Mouse (Mus musculus) thymus, postnatal 25 days (tissue): ENCODE measurements around the gene Nup107.
"Not testable (repeated sequence)": the region's sequence is repeated elsewhere in the genome, so short reads cannot be mapped to it uniquely, and the experiment has no call there.

Experiments used
- DNase-seq: peaks from one replicate; pipeline ENCODE4 v3.0.0; 2022

Nup107 gene

DNA sequence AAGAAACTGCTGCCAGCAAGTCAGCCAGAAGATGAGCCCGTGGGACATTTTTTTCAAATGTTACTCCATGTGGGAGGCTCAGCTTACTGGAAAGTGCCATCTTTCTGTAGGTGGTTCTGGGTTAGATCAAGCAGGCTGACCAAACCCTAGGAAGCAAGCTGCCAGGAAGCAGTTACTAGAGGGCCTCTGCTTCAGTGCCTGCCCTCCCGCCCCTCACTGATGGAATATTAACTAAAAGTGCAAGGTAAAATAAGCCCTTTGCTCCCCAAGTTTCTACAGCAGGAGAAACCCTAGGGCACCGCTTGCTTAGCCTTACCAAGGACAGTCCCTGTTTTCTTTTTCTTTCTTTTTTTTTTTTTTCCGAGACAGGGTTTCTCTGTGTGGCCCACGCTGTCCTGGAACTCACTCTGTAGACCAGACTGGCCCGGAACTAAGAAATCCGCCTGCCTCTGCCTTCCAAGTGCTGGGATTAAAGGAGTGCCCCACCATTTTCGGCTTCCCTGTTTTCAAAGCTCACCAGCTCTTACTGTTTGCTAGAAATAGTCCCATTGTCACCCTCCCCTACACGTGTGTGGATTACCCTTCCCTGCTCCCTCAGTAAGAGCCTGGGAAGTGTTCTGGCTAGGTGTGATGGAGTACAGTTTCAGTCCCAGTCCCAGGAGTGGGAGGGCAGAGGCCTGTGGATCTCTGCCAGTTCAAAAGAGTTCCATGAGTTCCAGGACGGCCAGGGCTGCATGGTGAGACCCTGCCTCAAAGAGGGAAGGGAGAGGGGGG, 44.0 kb downstream of the Nup107 start:
- DNase-seq: no peak

DNA sequence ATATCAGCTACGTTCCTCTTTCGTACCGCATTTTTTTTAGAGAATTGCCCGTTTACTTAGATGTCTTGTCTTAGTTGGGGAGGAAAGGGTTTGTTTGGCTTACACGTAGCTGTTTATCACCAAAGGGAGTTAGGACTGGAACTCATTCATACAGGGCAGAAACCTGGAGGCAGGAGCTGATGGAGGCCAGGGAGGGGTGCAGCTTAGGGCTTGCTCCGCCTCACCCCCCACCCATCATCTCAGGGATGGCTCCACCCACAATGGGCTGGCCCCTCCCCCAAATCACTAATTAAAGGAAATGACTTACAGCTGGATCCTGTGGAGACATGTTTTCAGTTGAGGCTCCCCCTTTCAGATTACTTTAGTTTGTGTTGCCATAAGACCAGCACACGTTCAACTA, 44.8 kb downstream of the Nup107 start:
- no peak for DNase-seq

DNA sequence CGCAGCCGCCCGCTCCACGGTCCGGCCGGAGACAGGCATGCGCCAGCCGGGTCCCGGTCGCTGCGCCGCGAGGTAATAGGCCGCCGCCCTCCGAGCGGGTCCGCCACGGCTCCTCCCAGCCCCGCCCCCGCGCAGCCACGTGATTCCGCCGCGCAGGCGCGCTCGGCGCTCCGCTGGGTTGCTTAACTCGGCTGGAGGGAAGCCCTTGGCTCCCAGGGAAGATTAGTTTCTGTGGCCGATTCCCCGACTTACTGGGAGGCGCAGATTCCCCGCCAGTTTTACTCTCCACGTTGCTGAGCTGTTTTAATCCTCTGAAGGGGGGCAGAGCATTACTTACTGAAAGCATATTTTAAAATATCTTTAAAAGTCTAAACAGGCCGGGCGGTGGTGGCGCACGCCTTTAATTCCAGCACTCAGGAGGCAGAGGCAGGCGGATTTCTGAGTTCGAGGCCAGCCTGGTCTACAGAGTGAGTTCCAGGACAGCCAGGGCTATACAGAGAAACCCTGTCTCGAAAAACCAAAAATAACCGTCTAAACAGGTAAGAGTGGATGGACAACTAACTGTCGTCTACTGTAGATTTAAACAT, 46.1 kb downstream of the Nup107 start, which contains the start of gene Slc35e3:
Gene Slc35e3 (minus strand): TSS at position 69 of the 587 bp plus-strand sequence.
- peak; percentile 98 for DNase-seq

GRCm38 (mm10) chr10:117745570-117746296, 46.8 kb downstream of the Nup107 start:
- DNase-seq: peak; percentile 29

DNA sequence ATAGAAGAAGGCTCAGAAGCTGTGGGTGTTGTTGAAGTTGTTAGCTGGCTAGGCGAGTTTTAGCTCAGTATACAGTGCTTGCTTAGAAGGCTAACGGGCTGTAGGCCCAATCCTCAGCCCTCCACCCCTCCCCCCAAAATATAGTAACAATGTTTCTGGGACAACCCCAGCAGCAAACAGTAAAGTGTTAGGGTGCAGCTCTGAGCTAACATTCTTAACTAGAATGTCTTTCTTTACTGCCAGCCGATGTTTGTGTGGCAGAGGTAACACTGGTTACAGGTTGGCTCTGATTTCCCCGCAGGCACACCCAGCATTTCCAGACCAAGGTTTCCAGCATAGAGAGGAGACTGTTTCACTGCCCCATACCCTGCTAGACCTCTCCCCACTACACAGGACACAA, 48.6 kb downstream of the Nup107 start:
- DNase-seq: no peak

DNA sequence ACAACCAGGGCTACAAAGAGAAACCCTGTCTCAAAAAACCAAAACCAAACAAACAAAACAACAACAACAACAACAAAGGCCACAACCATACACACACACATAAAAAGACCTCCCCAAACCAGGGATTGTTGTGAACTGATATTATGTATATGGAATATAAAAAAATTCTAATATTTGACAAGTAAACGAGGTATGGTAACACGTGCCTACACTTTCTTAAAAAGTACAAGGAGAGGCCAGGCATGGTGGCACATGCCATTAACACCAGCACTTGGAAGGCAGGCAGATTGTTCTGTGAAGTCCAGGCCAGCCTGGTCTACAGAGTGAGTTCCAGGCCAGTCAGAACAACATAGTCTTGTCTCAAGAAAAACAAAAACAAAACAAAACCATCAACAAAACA, 49.3 kb downstream of the Nup107 start:
- DNase-seq: no peak

- no peak for DNase-seq
Observed at GRCm38 (mm10) chr10:117742618-117743017, 49.9 kb downstream of the Nup107 start.

DNA sequence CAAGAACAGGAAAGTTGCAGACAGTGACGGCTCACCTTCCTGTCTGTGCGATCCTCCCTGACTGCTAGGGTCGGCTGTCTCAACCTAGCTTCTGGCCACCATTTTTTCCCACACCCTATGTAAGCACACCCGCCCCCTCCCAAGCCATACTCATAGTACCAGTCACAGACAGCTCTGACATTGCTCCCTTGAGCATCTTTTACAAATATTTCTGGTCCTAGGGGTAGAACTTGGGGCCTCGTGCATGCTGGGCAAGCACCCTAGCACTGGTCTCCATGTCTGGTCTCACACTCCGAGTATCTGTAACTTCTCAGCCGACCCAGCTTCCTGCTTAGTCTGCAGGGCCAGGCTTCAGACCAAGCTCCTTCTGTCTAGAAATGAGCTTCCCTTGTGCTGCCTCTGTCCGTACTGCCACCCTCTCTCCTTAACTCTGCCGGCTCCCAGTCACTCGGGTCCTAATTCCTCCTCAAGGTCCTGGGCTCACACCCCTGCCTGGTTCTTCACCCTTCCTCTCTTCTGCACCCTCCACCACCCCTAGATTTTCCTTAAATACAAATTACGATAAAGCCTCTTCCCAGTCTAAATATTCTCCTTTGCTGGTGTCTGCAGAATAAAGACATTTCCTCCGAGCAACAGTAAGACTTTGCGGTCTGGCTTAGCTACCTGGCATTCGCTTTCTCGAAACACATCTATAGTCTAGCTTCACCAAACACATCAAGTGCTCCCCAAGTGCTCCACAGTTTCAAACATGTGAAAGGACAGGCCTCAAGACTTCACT, 50.6 kb downstream of the Nup107 start:
- DNase-seq: no peak

GRCm38 (mm10) chr10:117740921-117741320, 51.6 kb downstream of the Nup107 start:
- DNase-seq: no peak

- DNase-seq: no peak
Observed at GRCm38 (mm10) chr10:117740171-117740570, 52.3 kb downstream of the Nup107 start.

GRCm38 (mm10) chr10:117739648-117739948, 52.9 kb downstream of the Nup107 start:
- DNase-seq: no peak

- no peak for DNase-seq
Observed at GRCm38 (mm10) chr10:117738928-117739647, 53.4 kb downstream of the Nup107 start.

- no peak for DNase-seq
Observed at GRCm38 (mm10) chr10:117738140-117738921, 54.2 kb downstream of the Nup107 start.

DNA sequence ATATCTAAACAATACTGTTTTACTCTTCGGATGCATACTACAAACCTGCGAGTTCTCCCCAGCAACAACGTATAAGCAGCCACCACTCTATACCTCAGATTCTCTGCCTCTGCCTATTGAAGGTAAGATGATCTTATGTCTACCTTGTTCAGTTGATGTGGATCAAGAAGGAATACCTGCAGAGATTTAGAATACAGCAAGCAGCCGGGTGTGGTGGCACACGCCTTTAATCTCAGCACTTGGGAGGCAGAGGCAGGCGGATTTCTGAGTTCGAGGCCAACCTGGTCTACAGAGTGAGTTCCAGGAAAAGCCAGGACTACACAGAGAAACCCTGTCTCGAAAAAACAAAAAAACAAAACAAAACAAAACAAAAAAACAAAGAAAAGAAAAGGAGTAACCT, 55.0 kb downstream of the Nup107 start:
- not testable (repeated sequence) for DNase-seq

GRCm38 (mm10) chr10:117737075-117737474, 55.4 kb downstream of the Nup107 start:
- DNase-seq: no peak

- no peak for DNase-seq
Observed at GRCm38 (mm10) chr10:117736573-117736972, 55.9 kb downstream of the Nup107 start.

GRCm38 (mm10) chr10:117735396-117735795, 57.1 kb downstream of the Nup107 start:
- not testable (repeated sequence) for DNase-seq

DNA sequence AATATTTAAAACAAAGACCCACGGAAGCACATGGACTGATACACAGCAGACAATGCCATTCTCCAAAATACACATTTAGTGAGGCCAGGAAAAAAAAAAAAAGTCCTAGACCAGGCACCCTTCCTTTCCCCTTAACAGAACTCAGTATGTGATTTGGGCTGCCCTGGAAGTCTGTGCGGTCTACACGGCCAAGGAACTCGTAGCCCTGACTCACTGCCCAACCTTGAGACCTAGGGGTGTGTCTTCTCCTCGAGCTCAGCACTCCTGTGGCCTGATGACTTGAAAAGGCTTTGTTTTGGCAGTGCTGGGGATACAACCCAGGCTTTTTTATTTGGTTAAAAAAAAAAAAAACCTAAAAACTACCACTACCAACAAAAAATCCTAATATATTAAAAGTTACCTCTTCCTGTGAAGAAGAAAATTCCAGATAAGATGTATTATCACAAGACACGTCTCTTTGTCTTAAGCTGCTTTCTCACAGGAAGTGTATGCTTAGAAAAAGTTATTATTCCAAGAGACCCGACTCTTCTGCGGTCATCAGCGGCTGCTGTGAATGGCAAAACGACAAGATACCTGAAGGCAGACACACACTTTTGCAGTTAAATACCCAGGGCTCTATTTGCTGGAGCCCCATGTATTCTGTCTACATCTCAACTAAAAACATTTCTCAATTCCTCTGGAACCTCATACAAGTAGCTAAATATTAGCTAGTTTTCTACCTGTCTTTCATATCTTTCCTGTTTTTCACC, 58.2 kb downstream of the Nup107 start:
- not testable (repeated sequence) for DNase-seq

GRCm38 (mm10) chr10:117733626-117734025, 58.9 kb downstream of the Nup107 start:
- DNase-seq: not testable (repeated sequence)

DNA sequence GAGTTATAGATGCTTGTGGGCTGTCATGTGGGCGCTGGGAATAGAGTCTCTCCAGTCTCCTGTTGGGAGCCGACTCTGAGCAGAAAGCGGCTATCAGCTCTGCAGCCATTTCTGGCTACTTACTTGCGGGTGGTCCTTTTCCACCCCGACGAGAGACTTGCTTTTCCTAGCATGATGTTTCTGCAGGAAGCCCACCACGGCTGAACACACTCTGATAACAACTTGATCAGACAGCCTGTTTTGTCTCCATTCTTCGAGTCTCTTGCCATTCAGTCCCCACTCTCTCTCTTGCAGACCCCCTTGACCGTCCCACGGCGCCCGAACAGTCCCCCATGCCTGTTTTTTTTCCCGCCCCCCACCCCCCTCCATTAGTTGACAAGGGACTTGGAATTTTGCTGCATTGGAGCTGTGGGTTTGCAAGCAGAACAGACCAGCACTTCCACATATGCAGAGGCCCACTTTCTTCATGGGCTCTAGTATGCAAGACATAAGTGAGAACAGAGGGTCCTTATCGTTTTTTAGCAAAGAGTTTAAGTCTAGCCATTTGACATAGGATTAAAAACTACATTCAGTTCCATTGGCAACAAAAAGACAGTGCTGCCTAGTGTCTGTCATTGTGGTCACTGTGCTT, 59.4 kb downstream of the Nup107 start:
- DNase-seq: no peak
